Mouse (Mus musculus) ES-E14 (cell line): Measurements from ENCODE around the gene Celsr3.

Experiments used
- CHD2 ChIP-seq: IDR thresholded peaks from 2 replicates; pipeline ENCODE4 v1.6.1; 2014; ENCODE audit warnings: mild to moderate bottlenecking, low read depth, low read length, inconsistent platforms
- MAFK ChIP-seq: IDR thresholded peaks from 2 replicates; pipeline ENCODE4 v1.6.1; 2014; ENCODE audit warnings: mild to moderate bottlenecking, low read depth, low read length, inconsistent platforms; ENCODE audit not compliant: insufficient read depth
- ZNF384 ChIP-seq: IDR thresholded peaks from 2 replicates; pipeline ENCODE4 v1.6.1; 2012; ENCODE audit warnings: low read depth, low read length, inconsistent platforms

DNA sequence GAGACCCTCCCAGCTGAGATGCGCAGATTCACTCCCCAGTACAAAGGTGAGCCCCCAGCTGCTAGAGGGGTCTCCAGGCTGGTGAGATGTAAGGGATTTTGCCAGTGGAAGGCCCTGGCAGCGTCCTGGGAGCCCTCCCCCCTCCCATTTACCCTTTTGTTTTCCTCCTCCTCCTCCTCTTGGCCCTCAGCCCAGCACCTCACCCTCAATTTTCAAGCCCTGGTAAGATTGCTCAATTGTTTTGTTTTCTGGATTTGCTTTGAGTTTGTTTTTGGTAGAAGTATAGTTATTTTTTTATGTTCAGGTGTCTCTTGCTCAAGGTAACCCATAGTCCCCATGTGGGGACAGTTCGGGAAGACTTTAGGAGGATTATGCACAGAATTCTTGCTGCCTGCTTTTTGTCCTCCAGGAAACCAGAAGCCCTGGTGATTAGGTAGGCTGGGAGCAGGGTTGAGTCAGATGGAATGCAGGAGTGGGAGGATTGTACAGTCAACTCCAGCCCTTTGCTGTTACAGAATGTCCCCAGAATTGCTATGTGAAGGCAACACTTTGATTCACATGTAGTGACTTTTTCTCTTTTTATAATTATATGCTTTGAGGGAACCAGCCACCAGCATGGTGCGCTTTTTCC is 29.7 kb upstream of the Celsr3 start:
- TF ChIP-seq MAFK: no peak
- TF ChIP-seq CHD2: no peak
- no peak for TF ChIP-seq ZNF384
